Mouse (Mus musculus) neutrophil, adult 5-6 weeks (primary cell): ENCODE data around the gene Enho. TPM values are rescaled to one million over a fixed set of nuclear protein-coding genes. Genes with fewer than 3 reads are reported as not detected.
A peak's percentile ranks its signal among the peaks of the same experiment; 100 is the strongest.

Experiments
- ATAC-seq: fragments of 151-379, 151-347 bp; 2 replicates; pipeline ENCODE4 v1.8.0; 2017; ENCODE audit warnings: mild to moderate bottlenecking, moderate TSS enrichment; ENCODE audit not compliant: insufficient number of reproducible peaks, poor library complexity, low FRiP score, severe bottlenecking; ENCODE audit errors: extremely low read depth
- total RNA-seq: library from RNA; stranded (forward); fragments of 200-1000 nt; gene quantifications from 2 replicates; pipeline ENCODE4 v1.2.3, GENCODE M21; 2017

Enho gene
- total RNA-seq, 1 experiment from 2014 or later: not detected

- ATAC-seq: no peak
These were observed 25.0 kb upstream of the Enho start for GRCm38 (mm10) chr4:41665009-41665675.

- ATAC-seq: 0 out of 2 replicates have a peak, but pooled peaks have one; percentile 13
These were observed 24.4 kb upstream of the Enho start for GRCm38 (mm10) chr4:41664533-41664932.

- no peak for ATAC-seq
These were observed 23.5 kb upstream of the Enho start for GRCm38 (mm10) chr4:41663614-41664013.

GRCm38 (mm10) chr4:41662723-41663122, 22.6 kb upstream of the Enho start:
- no peak for ATAC-seq

GRCm38 (mm10) chr4:41660851-41661430, 20.8 kb upstream of the Enho start:
- ATAC-seq: no peak

GRCm38 (mm10) chr4:41659556-41659955, 19.4 kb upstream of the Enho start:
- no peak for ATAC-seq

GRCm38 (mm10) chr4:41658566-41659384, 18.7 kb upstream of the Enho start:
- ATAC-seq: no peak

GRCm38 (mm10) chr4:41655525-41655924, 15.4 kb upstream of the Enho start:
- ATAC-seq: no peak

GRCm38 (mm10) chr4:41654217-41654616, 14.1 kb upstream of the Enho start:
- no peak for ATAC-seq

- no peak for ATAC-seq
These were observed 13.6 kb upstream of the Enho start for GRCm38 (mm10) chr4:41653730-41654129.

- no peak for ATAC-seq
These were observed 13.2 kb upstream of the Enho start for GRCm38 (mm10) chr4:41653296-41653695.

GRCm38 (mm10) chr4:41648627-41649026, 8.5 kb upstream of the Enho start:
- no peak for ATAC-seq

- ATAC-seq: no peak
These were observed 8.0 kb upstream of the Enho start for GRCm38 (mm10) chr4:41648157-41648556.

GRCm38 (mm10) chr4:41645488-41645887, 5.4 kb upstream of the Enho start:
- ATAC-seq: no peak

GRCm38 (mm10) chr4:41641199-41641822, 1.2 kb upstream of the Enho start:
- no peak for ATAC-seq

GRCm38 (mm10) chr4:41639214-41639841, 796 bp downstream of the Enho start:
- ATAC-seq: no peak

- no peak for ATAC-seq
These were observed 1.3 kb downstream of the Enho start for GRCm38 (mm10) chr4:41638828-41639213.

- ATAC-seq: no peak
These were observed 1.9 kb downstream of the Enho start for GRCm38 (mm10) chr4:41638186-41638731.
